Mouse (Mus musculus): ENCODE results near the gene Sept5.

The Sept5 gene

DNA sequence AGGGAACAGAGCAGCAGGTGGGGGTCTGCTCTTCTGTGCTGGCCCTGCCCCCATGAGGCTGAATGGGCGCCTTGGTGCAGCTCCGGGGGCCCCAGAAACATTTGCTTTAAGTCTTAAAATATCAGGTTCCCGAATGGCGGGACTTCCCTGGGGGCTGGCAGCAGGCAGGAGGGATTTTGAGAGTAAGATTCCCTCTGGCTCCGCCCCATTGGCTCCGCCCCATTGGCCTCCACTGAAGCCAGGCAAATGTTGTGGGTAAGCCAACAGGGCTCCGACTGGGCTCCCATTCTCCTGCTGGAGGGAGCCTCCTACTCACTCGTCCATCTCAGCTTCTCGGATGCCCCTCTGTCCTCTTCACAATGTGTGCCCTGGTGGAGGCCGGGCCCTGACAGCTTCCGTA is 21.5 kb downstream of the Sept5 start:
- peak; percentile 70 for DNase-seq

DNA sequence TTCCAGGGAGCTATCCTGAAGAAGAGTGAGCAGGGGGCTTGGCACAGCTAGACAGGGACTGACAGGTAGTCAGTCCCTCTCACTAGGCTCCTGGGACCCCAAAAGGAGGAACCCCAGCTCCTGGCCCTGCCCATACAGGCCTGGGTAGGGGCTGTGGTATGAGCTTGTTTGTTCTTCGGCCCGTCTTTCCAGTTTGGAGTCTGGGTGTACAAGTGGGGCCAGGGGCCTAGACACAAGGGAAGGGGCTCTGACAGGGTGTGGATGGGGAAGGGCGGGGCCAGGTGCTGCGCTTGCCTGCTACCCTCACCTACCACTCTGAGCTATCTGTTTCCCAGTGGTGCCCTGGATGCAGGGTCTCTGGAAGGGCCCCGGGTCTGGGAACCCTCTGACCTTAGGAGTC is 24.0 kb downstream of the Sept5 start:
- no peak for DNase-seq

DNA sequence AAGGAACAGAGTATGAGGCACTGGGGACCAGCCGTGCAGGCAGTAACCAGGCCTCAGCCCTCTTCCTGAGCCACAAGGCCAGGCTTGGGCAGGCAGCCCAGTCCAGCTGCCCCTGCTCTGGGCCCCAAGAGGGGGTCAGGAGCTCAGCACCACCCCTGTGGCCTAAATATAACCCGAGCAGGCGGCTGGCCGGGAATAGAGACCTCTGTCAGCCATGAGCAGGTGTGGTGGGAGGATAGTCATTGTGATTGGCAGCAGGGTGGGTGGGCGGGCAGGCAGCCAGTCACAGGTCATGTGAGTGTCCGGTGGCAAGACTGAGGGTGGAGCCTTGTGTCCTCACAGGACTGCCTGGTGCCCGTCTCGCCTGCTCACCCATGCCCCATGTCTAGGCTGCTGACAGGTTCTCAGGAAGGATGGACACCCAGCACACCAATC is 25.5 kb downstream of the Sept5 start:
- no peak for DNase-seq

DNA sequence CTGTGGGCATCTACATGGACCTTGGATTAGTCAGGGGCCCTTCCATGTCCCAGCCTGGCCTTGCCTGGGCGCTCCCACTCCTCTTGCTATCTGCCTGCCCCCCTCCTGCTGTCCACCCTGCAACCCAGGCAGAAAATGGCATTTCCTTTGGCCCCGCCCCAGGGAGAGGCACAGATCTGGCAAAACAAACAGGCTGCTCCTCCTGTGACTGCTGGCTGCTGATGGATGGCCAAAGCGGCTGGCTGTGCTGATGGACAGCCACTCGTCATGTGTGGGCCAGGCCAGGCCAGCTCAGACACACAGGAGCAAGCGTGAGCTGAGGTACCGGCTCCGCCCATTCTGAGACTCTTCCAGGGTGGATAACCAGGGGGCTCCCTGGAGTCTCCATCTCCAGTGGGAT is 28.3 kb downstream of the Sept5 start:
- DNase-seq = no peak

DNA sequence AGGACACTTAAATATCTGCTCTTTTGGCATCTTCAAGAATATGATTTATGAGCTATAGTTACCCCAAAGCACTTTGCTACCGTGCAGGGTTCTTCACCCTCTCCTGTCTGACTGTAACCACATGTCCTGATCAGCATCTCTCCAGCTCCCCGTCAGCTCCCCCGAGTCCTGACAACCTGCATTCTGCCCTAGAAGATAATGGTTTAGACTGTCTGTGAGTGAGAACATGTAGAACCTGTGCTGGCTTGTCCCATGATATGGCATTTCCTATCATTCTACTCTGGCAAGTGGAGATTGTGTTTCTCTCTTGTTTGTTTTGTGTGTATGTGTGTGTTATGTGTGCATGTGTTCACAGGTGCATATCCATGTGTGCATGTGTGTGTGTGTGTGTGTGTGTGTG is 31.7 kb downstream of the Sept5 start:
- no peak for DNase-seq

DNA sequence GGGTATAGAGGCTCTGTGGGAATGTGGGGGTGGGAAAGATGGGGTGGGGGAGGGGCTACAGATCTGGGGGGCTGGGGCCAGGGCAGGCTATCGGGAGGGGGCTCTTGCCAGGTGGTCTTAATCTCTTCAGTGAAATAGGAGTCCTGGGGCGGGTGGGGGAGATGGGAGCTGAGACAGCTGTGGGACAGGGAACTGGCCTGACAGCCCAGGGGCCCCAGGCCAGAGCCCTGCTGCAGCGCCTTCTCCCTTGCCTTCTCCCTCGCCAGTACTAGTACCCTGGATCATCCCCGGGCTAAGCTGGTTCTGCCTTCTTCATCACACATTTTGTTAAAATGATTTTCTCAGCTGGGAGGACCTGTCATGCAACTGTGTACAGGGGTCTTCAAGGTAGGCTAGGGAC is 33.5 kb downstream of the Sept5 start:
- no peak for DNase-seq

DNA sequence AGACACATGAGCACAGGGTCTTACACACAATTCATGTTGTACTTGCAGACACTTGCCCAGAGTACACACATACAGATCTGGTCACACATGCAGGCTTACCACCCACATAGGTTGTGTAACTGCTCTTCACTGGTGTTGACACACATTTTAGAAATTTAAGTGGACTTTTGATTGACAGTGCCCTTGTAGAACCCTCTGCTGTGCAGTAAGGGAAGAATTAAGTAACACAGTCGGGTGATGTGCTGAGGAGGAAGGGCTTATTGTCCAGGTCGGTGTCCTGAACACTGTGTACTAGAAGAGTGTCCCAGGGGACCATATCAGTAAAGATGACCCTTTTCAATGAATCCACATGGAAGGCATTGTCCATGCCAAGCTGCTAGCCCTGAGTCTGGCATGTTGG is 35.8 kb downstream of the Sept5 start:
- no peak for DNase-seq

DNA sequence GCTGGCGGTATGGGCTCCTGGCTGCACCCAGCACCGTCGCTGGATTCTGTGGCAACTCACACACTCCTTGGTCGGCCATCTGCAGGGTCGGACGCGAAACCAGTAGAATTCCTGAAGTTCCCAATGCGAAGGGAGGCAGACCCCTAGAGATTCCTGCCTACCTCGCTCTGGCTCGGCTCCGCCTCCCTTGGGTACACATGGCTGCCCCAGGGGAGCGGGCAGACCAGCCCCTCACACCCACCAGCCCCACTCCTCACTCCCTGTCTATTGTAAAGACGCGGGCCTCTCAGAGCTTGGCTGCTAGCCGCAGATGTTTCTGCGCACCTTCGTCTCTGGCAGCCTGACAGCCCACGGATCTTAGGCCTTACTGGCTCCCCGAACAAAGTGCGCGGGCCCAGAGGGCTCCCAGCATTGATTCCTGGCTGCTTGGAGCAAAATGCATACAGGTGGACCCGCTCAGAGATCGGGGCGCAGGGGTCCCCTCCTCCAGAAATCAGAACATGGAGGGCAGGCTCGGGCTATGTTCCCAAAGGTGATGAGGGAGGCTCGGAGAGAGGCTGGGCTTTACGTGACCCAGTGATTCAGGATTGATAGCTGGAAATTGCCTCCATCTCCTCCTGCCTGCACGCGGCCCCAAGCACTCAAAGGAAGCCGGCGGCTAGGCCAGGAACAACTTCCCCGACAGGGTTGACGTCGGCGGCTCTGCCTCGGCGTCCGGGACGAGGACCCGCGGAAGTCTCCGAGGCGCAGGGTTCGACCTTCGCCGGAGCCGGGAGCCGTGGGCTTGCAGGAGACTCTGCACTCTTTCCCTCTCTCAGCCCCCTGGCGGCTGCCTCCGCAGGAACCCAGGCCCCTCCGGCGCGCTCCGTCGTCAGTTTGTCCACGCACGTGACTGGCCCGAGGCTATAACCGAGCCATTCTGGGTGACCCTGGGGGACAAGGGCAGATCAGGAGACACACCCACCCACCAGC is 38.4 kb downstream of the Sept5 start:
- DNase-seq = peak; percentile 78

DNA sequence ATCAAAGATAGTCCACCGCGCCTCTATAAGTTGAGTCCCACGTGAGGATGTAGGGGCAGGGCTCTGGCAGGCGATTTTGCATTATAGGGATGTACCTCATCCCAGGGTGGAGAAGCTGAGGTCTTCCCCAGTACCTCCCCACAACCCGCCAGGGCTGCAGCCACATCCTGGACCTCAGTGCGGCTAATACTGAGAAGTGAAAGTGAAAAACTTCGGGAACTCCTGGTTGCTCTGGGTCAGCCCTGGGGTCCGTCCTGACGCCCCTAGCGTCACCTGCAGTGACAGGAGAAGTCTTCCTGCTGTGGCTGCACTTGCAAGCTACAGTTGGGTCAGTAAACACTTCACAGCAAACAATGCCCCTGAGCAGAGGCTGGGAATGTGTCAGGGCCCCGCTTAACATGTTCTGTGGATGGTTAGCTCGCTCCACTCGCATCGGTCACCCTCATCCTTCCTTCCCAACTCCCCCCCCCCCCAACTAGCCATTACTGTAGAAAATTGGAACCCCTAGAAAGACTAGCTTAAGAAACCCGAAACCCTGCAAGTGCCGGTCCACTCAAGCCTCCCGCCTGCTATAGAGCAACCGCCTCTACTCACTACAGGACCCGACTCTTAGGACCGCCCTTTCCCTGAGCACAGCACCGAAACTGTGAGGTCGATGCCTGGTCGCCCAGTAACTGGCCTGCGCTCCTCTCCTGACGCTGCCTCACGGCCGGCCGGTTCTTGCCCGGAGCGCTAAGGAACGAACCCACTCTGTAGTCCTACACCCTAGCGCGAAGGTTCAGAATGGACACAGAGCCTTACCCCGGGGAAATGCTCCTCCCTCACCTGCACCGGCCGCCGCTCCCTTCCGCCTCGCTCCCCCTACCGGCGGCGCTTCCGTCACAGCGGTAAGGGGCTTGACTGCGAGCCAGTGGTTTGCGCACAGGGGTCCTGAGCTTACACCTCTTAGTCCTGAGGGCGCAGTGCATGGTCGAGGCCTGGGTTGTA is 39.7 kb downstream of the Sept5 start, which contains the start of gene Tbx1:
TSS of gene Tbx1 (minus strand) at position 868 of the 987 bp plus-strand sequence.
- no peak for DNase-seq

DNA sequence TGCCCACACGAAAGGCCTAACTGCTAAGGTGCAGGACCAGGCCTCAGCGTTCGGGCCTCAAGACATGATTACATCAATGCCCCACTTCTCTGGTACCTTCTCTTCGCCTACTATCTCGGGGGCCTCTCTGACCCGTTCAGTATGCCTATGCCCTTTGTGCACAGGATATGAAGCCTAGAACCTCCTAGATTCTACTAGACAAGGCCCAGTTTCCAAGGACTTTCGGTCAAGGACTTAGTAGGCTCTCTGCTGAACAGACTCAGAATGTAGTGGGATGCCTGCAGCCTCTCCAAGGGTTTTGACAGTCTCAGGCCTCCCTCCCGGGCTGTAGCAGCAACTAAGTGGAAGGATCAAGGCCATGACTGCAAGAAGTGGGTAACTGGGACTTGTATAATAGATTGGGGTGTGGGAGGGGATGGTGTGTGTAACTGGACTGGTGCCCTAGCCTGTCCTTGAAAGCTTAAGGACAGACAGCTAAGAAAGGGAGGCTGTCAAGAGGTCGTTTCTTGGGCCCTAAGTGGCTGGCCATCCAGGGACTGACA is 40.6 kb downstream of the Sept5 start:
- DNase-seq = no peak

DNA sequence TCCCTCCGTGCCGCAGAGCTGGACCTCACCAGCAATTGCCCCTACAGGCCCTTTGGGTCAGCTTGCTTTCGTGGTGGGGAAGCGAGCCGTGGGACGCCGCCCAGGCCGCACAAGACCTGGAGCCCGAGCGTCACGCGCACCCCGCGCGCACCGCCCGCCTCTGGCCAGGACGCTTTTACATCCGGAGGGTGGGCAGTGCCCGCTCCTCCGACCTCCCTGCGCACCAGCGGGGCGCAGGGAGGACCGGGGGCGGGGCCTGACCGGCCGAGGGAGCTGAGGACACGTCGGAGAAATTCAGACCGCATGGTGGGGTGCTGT is 41.1 kb downstream of the Sept5 start:
- no peak for DNase-seq

DNA sequence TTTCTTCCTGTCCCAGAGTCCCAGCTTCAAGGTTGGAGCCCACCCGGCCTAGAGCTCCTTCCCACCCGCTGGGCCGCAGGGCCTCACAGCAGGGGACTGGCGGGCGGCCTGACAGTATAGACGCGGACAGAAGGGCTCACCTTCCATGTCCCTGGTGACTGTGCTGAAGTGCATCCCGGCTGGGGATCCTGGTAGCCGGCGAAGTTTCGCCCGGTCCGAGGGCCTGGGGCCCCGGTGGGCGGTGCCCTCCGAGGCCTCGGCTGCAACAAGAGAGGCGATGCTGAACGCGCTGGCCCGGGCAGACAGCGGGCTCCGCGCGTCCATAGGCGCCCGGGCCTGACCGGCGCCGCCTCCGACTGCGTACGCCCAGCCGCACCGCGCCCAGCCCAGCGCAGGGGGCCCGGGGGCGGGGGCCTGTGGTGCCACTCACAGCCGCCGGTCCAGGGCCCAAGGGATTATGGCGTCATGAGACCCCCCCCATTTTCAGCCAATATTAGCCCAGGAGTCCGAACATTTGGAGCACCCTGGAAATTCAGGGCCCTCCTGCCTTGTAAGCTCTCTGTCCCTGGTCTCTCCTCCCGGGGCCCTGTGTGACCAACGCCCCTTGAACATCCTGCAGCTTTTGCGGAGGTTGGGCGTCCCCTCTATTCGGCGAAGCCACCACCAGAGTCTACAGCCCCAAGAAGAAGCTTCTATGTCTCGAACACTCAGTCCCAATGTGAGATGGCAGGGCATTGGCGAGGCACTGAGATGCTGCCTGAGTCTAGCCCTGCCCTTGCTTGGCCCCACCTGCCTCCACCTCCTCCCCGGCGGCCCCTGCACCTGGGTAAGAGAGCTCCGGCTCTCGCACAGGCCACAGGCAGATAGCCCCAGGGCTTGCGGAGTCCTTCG is 41.7 kb downstream of the Sept5 start:
- DNase-seq = peak; percentile 73

DNA sequence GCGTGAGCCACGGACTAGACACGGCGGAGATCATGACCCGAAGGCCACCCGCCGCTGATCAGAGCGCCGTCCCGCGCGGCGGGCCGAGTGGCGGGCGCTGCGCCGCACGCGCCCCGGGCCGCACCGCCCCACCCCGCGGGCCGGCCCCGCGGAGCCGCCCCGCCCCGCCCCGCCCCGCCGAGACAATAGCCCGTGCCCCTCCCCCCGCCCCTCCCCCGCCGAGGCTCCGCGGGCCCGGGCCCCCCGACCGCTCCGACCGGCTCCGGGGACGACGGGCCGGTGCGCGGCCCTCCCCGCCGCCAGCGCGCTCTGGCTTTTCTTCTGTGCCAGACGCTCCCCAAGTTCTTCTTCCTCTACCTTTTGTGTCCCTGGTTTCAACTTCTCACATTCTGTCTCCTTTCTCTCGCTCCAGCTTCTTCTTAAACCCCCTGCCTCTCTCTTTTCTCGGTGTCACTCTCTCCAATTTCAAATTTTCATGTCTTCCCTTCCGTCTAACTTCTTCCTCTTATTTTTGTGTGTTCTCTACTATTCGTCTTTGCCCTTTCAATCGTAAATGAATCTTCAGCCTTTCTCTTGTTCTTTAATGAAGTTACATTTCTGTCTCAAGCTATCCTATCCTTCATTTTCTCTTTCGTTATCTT is 42.7 kb downstream of the Sept5 start:
- no peak for DNase-seq

DNA sequence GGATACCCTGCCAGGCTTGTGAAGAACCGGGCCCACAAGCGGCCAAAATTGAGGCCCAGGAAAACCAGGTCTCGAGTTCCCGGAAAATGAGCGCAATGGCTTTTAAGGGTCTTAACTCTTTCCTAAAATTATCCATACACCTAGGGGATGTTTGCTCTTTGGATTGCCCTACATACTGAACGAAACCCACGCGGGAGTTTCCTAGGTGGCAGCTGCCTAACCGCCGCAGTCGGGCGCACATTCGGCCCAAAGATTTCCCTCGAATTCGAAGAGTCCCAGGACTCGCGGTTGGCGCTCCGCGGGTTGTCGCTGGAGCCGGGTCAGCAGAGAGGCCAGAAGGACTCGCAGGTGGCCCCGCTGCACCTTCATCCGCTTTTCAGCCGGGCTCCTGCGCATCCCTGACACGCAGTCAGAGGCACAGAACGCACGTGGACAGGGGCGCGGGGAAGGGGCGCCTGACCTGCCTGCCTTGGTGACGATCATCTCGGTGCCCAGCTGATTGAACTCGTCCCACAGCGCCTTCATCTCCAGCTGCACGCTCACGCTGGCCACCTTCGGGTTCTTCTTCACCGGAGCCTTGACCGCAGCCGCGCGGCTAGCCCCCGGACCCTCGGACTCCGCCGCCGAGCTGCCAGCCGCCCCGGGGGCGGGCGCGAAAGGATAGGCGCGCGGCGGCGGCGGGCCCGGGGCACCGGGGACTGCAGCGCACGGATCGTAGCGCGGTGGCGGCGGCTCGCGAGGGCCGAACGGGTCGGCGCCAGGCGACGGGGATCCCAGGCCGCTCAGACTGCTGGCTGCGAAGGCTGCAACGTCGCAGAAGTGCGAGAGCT is 43.5 kb downstream of the Sept5 start:
- peak; percentile 58 for DNase-seq

DNA sequence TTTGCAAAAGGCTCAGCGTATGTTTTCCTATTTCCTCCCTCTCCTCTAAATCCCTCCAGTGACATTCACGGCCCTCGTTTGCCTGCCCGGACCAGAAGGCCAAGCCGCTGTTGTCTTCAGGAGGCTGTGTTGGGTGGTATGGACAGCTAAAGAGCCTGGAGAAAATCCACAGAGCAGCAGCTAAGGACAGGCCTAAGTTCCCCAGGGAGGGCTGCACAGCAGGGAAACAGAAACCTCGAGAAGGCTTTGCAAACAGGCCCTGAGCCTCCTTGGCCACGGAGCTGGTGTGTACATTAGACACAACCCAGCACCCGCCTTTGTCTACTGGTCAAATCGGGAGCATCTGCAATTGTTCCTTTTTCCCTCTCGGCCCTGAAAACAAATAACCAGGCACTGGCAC is 44.1 kb downstream of the Sept5 start:
- peak; percentile 43 for DNase-seq

DNA sequence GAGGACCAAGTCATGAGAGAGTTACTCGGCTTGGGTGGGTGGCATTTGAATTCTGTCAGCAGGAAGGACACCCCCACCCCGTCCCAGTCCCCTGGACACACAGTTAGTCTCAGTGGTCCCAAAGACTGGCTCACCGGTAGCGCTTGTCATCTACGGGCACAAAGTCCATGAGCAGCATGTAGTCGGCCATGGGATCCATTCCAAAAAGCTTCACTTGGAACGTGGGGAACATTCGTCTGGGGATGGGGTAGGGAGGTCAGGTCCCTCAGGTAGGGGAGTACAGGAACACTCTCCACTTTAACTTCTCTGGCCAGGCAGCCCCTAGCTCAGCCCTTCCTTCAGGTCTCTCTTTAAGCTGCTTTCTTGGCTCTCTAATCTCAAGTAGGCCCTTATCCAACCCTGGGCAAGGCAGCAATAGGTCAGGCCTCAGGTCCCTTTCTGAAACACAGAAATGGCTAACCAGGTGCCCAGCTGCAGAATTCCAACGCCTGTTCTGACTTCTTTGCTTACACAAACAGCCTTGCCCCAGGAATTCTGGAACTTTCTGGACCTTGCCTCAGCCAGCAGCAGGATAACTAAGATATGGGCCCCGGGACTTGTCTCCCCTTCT is 44.7 kb downstream of the Sept5 start:
- no peak for DNase-seq

DNA sequence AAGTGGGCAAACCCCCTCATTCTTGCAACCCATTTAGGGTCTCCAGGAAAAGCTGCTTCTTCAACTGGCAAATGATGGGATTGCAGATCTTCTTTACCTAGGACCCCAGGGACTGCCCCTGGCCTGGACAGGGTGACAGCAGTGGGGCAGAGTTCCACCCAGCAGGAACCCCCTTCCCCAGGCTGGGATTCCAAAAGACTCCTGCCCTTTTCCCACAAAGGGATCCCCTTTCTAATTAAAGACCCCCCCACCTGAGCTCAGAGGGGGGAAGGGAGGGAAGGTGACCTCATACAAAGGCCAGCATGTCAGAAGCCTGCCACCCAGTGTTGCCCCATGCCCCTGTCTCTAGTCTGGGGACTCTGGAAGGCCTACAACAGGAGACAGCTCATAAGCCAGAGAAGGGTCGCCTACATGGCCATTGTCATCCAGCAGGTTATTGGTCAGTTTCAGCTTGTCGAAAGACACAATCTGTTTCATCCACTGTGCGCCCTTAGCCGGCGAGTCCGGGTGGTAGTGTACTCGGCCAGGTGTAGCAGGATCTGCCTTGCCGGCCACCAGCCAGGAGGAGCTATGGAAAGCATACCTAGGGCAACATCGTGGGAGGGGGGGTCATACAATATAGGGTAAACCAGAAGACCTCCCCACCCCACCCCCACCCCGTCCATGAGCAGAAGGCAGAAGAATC is 45.9 kb downstream of the Sept5 start:
- DNase-seq = no peak

DNA sequence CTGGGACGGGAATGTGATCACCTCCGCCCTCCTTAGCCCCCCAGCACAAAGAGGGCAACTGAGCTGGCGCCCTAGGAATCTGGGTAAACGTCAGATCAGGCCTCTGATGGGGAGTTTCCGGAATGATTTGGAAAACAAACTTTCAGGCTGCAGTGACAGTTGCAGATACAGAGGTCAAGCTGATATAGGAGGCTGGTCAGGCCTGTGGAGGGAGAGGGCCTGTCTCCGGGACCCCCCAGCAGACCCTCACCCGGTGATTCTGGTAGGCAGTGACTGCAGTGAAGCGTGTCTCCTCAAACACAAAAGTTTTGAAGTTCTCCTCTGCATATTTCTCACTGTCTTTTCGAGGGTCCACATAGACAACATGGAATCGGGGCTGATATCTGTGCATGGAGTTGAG is 46.6 kb downstream of the Sept5 start:
- no peak for DNase-seq

DNA sequence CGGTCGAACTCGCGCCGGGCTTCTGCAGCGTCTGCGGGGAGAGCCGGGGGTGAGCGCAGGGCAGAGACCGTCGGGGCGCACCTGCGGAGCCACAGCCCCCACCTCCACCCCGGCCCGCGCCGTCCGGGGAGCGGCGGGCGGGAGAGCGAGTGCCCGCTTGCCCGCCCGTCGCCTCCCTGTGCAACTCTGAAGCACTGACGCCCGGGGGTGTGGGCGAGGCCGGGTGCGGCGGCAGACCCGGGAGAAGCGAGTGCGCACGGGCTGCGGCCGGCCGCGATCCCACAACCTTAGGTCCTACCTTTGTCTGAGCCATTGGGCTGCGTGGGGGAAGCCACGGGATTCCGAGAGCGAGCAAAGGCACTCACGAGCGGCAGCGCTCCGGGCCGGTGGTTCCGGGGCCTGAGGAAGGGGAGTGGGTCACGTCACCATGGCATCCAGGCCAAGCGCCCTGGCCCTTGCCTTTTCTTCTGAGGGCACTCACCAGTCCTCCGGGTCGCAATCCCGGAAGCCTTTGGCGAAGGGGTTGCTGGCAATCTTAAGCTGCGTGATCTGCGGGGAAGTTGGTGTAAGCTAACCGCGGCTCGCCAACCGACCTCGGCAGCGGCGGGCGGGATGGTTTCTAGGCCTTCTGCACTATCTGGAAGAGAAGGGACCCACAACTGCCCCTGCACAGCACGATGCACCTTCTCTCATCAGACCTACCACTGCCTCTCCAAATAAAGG is 47.2 kb downstream of the Sept5 start:
- peak; percentile 46 for DNase-seq
